Mouse (Mus musculus) G1E (cell line): Measurements from ENCODE around the gene Spaca9.

Source experiments
- CTCF ChIP-seq: IDR thresholded peaks from 2 replicates; pipeline ENCODE4 v1.5.1; 2012; ENCODE audit warnings: low read depth, low read length, inconsistent platforms, mixed read lengths
- GATA1 ChIP-seq: IDR thresholded peaks from 2 replicates; pipeline ENCODE4 v1.6.1; 2012; ENCODE audit warnings: borderline replicate concordance, low read length, inconsistent platforms, mixed read lengths
- POLR2AphosphoS5 ChIP-seq: IDR thresholded peaks from 2 replicates; pipeline ENCODE4 v1.6.1; 2012; ENCODE audit warnings: low read depth, low read length, inconsistent platforms; ENCODE audit not compliant: insufficient replicate concordance
- TAL1 ChIP-seq: conservative IDR thresholded peaks from 2 replicates; pipeline ENCODE4 v1.6.1; 2012; ENCODE audit warnings: low read depth, low read length, inconsistent platforms, mixed read lengths

DNA sequence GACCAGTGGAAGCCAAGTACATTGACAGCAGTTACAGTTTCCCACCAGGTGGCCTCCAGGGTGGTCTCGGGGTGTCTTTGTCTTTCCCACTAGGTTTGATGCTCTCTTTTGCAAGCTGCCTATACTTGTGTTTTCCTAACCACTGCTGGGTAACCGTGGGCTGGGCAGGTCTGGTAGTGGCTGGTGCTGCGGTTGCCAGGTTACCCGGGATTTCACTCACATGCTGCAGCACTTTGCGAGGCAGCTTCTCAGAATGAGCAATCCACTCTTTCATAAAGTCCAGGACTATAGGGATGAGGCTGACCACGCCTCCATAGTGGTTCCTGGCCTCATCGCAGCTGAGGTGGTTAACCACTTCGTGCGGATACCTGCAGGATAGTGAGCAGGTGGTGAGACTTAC lies 6.8 kb downstream of the Spaca9 start:
- TF ChIP-seq POLR2AphosphoS5 (no peak), CTCF (no peak), GATA1 (no peak), TAL1 (no peak)
